Mouse (Mus musculus) cerebral cortex, adult 2 months (tissue): Measurements from ENCODE around the gene Baiap2.

ENCODE experiments used
- WGBS: fragments of 180-500 bp; shearing (Covaris S2); methylation state at CpG from one replicate; pipeline ENCODE4 v1.1.7; 2018; 5-methylcytosine and 5-hydroxymethylcytosine counted together

Baiap2 gene

GRCm38 (mm10) chr11:119947426-119947825 lies 4.9 kb downstream of the Baiap2 start:
- whole genome bisulfite sequencing: 70% methylated on average over 1 of the region's 1 CpGs

DNA sequence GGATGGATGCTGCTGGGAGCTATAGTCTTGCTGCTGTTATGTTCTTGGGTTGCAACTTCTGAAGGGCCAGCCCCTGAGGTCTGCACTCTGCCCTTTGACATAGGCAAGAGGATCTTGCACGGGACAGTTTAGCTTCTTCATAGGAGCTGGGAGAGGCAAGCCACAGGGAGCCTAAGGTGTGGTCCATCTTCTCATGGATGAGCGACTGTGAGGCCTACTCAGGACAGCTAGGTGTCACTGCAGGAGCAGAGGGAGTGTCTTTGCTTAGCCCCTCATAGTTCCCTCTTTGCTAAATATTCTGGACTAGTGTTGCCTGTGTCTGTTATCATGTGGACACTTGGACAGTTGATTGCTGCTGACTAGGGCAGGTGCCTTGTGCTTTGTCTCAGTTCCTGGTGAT lies 5.3 kb downstream of the Baiap2 start:
- 35% methylated on average over 2 of the region's 2 CpGs for WGBS

GRCm38 (mm10) chr11:119948305-119948704 lies 5.7 kb downstream of the Baiap2 start:
- WGBS: 50% methylated on average over 4 of the region's 4 CpGs

GRCm38 (mm10) chr11:119948803-119949202 lies 6.2 kb downstream of the Baiap2 start:
- WGBS: 50% methylated on average over 2 of the region's 2 CpGs

DNA sequence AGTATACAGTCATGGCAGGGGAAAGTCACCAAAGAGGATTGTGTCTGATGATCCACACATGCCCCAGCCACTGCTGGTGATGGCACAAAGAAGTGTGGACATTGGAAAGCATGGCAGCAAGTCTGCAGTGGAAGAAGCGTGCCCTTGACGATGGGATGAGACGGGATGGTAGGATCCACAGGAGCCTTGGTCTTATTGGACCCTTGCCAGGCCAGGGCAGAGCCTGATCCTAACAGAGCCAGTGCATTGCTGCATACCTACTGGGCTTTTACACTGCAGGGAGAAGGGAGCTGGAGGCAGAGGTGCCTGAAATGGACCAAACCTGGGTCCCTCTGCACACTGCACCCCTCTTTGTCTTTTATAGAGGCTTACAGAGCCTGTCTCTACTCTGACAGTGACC lies 8.0 kb downstream of the Baiap2 start:
- WGBS: 66% methylated on average over 3 of the region's 3 CpGs

GRCm38 (mm10) chr11:119951326-119951725 lies 8.8 kb downstream of the Baiap2 start:
- 74% methylated on average over 6 of the region's 6 CpGs for WGBS

GRCm38 (mm10) chr11:119952429-119953224 lies 10.1 kb downstream of the Baiap2 start:
- WGBS: 40% methylated on average over 5 of the region's 5 CpGs

- WGBS: 69% methylated on average over 4 of the region's 4 CpGs
Measured at GRCm38 (mm10) chr11:119954233-119954632, 11.7 kb downstream of the Baiap2 start.

GRCm38 (mm10) chr11:119954749-119955337 lies 12.3 kb downstream of the Baiap2 start:
- 63% methylated on average over 2 of the region's 2 CpGs for WGBS

DNA sequence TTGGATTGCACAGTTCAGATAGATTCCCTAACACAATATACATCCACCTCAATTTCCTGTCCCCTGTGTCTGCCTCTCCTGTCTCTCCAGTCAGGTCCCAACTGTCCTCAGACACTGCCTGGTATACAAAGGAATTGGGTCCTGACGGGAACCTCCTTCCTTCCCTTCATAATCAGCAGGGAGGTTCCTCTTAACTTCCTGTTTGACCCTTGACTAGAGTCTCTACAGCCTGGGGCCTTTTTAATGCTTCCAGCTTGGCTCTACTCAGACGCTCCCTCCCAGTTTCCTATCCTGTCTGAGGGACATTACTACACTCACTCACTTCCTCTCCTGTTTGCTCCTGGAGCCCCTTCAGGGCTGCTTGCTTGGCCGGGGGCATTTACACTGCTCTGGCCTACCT lies 12.9 kb downstream of the Baiap2 start:
- WGBS: 55% methylated on average over 3 of the region's 3 CpGs

DNA sequence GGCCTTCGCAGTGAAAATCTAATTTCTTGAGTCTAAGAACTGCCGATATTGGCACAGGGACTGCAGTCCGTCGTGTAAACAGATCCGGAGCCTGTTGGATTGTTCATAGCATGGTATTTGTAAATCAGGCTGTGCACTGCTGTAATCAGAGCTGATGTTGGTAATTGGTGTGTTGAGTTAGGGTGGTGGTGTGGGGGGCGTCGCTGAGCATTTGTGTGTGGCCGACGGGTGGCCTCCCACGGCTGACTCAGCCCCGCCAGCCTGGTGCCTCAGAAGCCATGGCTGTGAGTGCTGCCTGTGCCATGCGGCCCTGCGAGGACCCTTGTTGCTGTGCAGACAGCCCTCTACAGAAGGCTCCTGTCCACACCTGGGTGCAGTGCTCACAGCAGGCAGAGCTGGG lies 14.0 kb downstream of the Baiap2 start:
- 48% methylated on average over 13 of the region's 13 CpGs for WGBS

GRCm38 (mm10) chr11:119958856-119959255 lies 16.3 kb downstream of the Baiap2 start:
- WGBS: 48% methylated on average over 7 of the region's 7 CpGs

DNA sequence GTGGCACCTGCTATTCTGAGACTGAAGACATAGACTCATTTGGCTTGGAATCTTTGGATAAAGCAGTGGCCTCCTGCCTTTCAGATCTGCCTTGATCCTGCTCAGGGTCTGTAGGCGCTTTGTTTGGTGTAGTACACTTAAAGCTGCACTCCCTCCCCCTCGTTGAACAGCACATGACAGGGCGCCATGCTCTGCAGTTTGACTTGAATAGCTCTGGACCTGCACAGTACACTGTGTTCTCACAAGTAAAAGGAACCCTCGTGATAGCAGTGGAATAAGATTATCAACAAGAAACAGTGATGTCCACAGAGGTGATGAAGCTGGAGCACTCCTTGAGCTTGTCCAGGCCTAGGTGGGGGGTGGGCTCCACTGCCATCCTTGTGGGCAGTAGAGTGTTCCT lies 17.2 kb downstream of the Baiap2 start:
- WGBS: 36% methylated on average over 4 of the region's 4 CpGs

DNA sequence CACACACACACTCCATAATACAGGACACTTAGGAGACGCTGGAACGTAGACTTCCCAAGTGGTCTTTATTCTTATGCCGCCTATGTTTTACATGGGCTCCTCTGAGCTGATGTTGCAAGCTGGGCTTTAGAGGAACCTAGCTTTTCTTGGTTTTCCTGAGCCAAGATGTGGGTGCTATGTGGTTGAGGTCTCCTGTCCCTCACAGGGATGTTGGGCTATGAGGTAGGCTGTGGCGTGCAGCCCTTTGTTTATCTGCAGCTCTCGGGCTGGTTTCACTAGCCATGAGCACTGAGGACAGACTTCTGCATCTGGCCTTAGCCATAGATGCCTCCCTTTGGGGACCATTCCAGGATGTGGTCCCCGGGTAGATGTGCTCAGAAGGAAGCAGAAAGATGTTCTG lies 18.1 kb downstream of the Baiap2 start:
- WGBS: 54% methylated on average over 6 of the region's 6 CpGs

DNA sequence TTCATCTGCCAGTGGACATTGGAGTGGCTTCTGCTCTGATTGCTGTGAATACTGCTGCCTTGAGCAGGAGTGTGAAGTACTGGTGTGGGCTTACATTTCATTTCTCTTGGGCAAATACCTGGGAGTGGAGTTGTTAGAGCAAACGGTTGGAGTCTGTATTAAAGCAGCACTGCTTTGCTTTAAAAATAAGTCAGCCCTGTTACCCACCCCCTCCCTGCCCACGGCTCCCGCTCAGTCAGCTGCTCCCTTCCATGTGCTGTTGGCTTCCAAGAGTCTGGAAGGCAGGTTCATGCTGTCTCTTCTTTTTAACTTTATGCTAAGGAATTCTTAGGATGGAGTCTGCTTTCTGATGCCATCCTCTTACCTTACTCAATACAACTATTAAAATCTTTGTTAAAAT lies 18.9 kb downstream of the Baiap2 start:
- 42% methylated on average over 3 of the region's 3 CpGs for WGBS

- WGBS: 17% methylated on average over 9 of the region's 9 CpGs
Measured at GRCm38 (mm10) chr11:119965053-119965452, 22.5 kb downstream of the Baiap2 start.

- 84% methylated on average over 6 of the region's 6 CpGs for WGBS
Measured at GRCm38 (mm10) chr11:119966294-119966693, 23.7 kb downstream of the Baiap2 start.

DNA sequence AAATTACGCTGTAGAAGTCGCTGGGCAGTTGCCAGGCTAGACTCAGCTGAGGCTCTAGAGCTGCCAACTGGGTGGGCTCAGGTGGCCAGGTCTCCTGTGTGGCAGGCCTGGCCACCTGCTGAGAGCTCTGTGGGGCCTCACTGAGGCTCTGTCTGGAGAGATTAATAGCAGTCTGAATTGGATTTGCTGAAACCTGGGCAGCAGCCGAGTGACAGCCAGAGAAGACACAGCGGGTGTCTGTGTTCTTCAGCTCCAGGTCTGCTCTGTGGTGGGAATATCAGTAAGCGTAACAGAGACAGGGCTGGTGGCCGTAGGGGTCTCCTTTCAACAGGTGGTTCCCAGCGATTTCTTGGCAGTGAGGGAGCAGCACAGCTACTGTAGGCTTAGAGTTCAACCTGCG lies 24.8 kb downstream of the Baiap2 start:
- WGBS: 80% methylated on average over 8 of the region's 8 CpGs

DNA sequence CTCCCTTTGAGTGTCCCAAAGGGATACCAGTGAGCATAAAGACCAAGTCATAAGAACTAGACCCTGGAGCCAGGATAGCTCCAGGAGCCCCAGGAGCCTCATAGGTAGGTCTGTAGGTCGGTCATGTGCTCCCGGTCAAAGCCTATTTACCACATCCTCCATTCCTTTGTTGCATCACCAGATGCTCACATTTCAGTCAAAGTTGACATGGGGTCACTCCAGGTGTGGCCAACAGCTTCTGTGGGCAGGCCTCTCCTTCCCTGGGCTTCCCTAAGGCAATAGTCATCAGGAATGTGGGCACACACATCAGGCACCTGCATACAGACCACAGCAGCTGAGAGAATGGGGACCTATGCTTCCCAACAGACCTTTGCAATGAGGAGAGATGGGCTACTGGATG lies 25.3 kb downstream of the Baiap2 start:
- 94% methylated on average over 2 of the region's 2 CpGs for WGBS

DNA sequence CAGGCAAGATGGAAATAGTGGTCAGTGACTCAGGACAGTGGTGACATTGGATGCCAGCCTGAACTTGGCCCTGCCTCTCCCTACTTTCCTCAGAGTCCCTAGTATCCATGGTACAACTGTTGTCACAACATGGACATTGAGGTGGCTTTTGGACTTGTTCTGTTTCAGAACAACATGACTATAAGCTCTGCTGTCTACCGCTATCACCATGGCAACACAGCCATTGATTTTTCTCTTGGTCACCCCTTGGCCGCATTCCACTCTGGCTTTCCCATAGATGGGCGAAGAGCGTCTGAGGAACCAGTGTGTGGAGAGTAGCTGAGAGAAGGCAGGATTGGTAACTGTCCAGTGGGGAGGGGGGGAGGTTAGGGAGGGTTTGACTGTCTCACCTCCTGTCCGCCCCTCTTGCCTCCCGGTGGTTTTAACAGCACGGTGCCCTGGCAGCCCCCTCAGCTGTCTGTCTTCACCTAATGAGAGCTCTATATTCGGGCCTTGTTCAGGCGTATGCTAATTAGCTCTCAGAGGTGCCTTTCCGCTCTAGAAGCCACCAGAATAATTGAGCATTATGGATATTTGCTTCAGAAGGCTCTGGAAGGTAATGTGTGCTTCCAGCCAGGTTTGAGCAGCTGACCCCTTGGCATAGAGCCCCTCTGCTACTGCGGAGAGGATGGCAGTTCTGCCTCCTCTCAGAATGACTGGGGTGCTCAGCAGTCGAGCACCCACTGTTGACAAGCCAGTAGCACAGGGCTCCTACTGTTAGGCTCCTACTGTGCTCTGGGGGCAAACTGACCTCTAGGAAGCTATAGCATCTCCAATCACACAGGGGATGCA lies 27.7 kb downstream of the Baiap2 start:
- WGBS: 41% methylated on average over 12 of the region's 12 CpGs

- WGBS: 86% methylated on average over 4 of the region's 4 CpGs
Measured at GRCm38 (mm10) chr11:119973789-119974188, 31.2 kb downstream of the Baiap2 start.

- WGBS: 70% methylated on average over 8 of the region's 8 CpGs
Measured at GRCm38 (mm10) chr11:119975739-119976501, 33.4 kb downstream of the Baiap2 start.
